Mouse (Mus musculus) frontal cortex, postnatal 10 days (tissue): Measurements from ENCODE around the gene Snx18.

Experiments used
- DNase-seq, 2 experiments: peaks; one replicate each; pipeline ENCODE4 v3.0.0; 2022; ENCODE audit warnings: low spot score in 2 of 2, mixed read lengths in 1 of 2

Snx18 gene

GRCm38 (mm10) chr13:113566951-113567350 is 51.4 kb downstream of the Snx18 start:
- DNase-seq = no peak

- no peak for DNase-seq
Observed at GRCm38 (mm10) chr13:113566411-113566810, 52.0 kb downstream of the Snx18 start.

- no peak for DNase-seq
Observed at GRCm38 (mm10) chr13:113559646-113560045, 58.7 kb downstream of the Snx18 start.

GRCm38 (mm10) chr13:113556538-113556937 is 61.8 kb downstream of the Snx18 start:
- DNase-seq = no peak

- no peak for DNase-seq
Observed at GRCm38 (mm10) chr13:113555226-113555625, 63.1 kb downstream of the Snx18 start.

GRCm38 (mm10) chr13:113553603-113554230 is 64.6 kb downstream of the Snx18 start:
- DNase-seq = no peak

GRCm38 (mm10) chr13:113552341-113552740 is 66.0 kb downstream of the Snx18 start:
- DNase-seq = no peak

- no peak for DNase-seq
Observed at GRCm38 (mm10) chr13:113550866-113551565, 67.3 kb downstream of the Snx18 start.

- no peak for DNase-seq
Observed at GRCm38 (mm10) chr13:113549021-113549420, 69.3 kb downstream of the Snx18 start.

- DNase-seq = no peak
Observed at GRCm38 (mm10) chr13:113547807-113548426, 70.4 kb downstream of the Snx18 start.

- DNase-seq = no peak
Observed at GRCm38 (mm10) chr13:113542374-113542773, 76.0 kb downstream of the Snx18 start.
